Mouse (Mus musculus) brain, embryonic 14.5 days (tissue): Measurements from ENCODE around the gene Fbxo33.

ENCODE experiments used
- CTCF ChIP-seq: fragments of 200-500 bp; IDR thresholded peaks from 2 replicates; pipeline ENCODE4 v1.5.1; 2012; ENCODE audit warnings: inconsistent platforms, mild to moderate bottlenecking, moderate library complexity, borderline replicate concordance; ENCODE audit not compliant: insufficient read depth, insufficient read length; ENCODE audit errors: extremely low read depth
- POLR2A ChIP-seq: fragments of 200-500 bp; IDR thresholded peaks from 2 replicates; pipeline ENCODE4 v1.6.1; 2012; ENCODE audit warnings: mild to moderate bottlenecking, inconsistent platforms, borderline replicate concordance; ENCODE audit not compliant: poor library complexity, insufficient read depth, insufficient read length, severe bottlenecking; ENCODE audit errors: extremely low read depth

- TF ChIP-seq CTCF: no peak
- no peak for TF ChIP-seq POLR2A
Measured at GRCm38 (mm10) chr12:59216676-59217266, 2.8 kb downstream of the Fbxo33 start.
